Comparison of ENCODE assay signal across 8 mouse cellular contexts in the genomic region with DNA sequence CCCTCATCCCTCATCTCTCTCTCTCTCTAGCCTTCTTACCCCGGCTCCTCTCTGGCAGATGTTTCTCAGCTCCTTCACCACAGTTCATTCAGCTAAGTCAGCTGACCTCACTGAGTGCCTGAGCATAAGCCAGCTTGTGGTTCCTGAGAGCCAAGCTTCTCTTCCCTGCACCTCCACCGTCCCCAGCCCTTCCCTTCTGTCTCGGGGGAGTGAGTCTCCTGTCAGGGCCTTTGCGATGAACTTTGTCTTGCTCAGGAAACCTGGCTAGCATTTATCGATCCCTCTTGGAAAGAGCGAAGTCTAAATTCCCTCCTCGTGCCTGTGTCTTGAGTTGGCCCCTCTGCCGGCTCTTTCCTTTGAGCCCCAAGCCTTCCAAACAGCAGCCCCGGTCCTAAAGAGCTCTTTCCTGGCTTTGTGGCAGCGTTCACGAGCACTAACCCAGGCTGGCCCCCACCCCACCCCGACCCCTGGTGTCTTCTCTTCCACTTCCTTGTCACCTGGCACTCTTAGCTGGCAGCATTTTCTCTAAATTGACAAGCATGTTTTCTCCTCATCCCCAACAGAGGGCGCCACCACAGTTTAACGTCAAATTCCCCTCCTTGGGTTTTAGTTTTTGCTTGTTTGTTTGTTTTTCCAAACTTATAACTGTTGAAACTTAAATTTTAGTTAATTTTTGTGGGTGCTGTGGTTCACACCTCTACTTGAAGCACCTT. TPM values are rescaled to one million over a fixed set of nuclear protein-coding genes. Genes with fewer than 3 reads are reported as not detected.
DNase-seq lines count a peak whose midpoint lies in the region; ATAC-seq and TF ChIP-seq lines count a peak whose summit lies in the region.

No protein-coding gene starts in this region.

- H3K4me3 ChIP-seq in cerebellum, adult 2 months (replicated peaks; ENCODE audit: insufficient read depth, low read depth, low read length) = no peak overlapping the region
- peak overlapping the region; percentile 50; the same call in 1 of the 2 replicates for H3K4me3 ChIP-seq in brown adipose tissue, adult 24 weeks (ENCODE audit: insufficient read depth, low read depth, low read length)
- peak overlapping the region; percentile 43 for H3K4me3 ChIP-seq in lung, adult 2 months (replicated peaks; ENCODE audit: extremely low read depth, low read depth, low read length)

- TF ChIP-seq POLR2A in cerebellum, adult 2 months (IDR thresholded peaks at IDR 0.05; ENCODE audit: borderline replicate concordance, insufficient read depth, low read length) = no peak
- peak; percentile 41; the same call in 1 of the 2 replicates for TF ChIP-seq POLR2A in lung, adult 2 months (IDR thresholded peaks at IDR 0.05; ENCODE audit: borderline replicate concordance, extremely low read depth, low read depth, low read length)

- no peak for DNase-seq in cerebellum, adult 2 months
- DNase-seq in cerebellum, postnatal 4 days (ENCODE audit: low spot score in 2 of 2) = no peak
- DNase-seq in 3T3-L1 (ENCODE audit: low read depth, low spot score) = peak; percentile 41
- peak; percentile 64 for DNase-seq in lung, adult 2 months
- DNase-seq in left cerebral cortex, adult 8-10 months (ENCODE audit: low spot score in 2 of 2) = no peak
- DNase-seq in frontal cortex, adult 2 months (ENCODE audit: extremely low spot score in 1 of 2, low spot score in 1 of 2) = no peak

- WGBS in cerebellum, adult 2 months = 46% methylated on average over 14 of the region's 14 CpGs
- WGBS in lung, adult 2 months = 23% methylated on average over 14 of the region's 14 CpGs

- H3K27ac ChIP-seq in cerebellum, adult 2 months (ENCODE audit: insufficient read depth, low read length) = no peak overlapping the region
- no peak overlapping the region for H3K27ac ChIP-seq in brown adipose tissue, adult 24 weeks (replicated peaks; ENCODE audit: low read depth, low read length)

- TF ChIP-seq CTCF in cerebellum, adult 2 months (IDR thresholded peaks at IDR 0.05; ENCODE audit: borderline replicate concordance, insufficient read depth, low read depth, low read length) = peak; percentile 25; the same call in 1 of the 2 replicates
- no peak for TF ChIP-seq CTCF in lung, adult 2 months (IDR thresholded peaks at IDR 0.05; ENCODE audit: insufficient read depth, low read length)

- no peak for ATAC-seq in activated CD4-positive, CD25-positive, alpha-beta regulatory T cell, adult 4 months

- peaks cover 2% of the 10 kb centered on the region; the same call in 1 of the 2 replicates for H3K4me1 ChIP-seq in cerebellum, adult 2 months (ENCODE audit: control insufficient read depth, insufficient read depth, low read length)
- H3K4me1 ChIP-seq in brown adipose tissue, adult 24 weeks (ENCODE audit: control insufficient read depth, insufficient read depth, insufficient read length, low read length) = peaks cover 6% of the 10 kb centered on the region
- H3K4me1 ChIP-seq in lung, adult 2 months (ENCODE audit: control insufficient read depth, insufficient read depth, low read length) = peaks cover 8% of the 10 kb centered on the region

- no peaks in the 10 kb centered on the region for H3K27me3 ChIP-seq in cerebellum, adult 2 months (ENCODE audit: control insufficient read depth, insufficient read depth, low read length)

RNA-seq across cellular contexts. Expression of a gene that starts 10.7 kb away (rescaled TPM):
- 6.8 and 7.7 TPM in 2 replicates for polyA plus RNA-seq in cerebellum, adult 2 months (2012; rRNA removed)
- polyA plus RNA-seq in brown adipose tissue, adult 24 weeks (2012; ENCODE audit: insufficient read depth, insufficient read length, missing spikeins) = 2.5 and 2.8 TPM in 2 replicates
- polyA plus RNA-seq in lung, adult 2 months (2012; rRNA removed) = 39.7 and 53.1 TPM in 2 replicates
- polyA plus RNA-seq in activated CD4-positive, CD25-positive, alpha-beta regulatory T cell, adult 4 months (2017; shearing (Covaris generic)) = 1 to 10 TPM in 1 of 2 experiments, under 1 TPM in 1; 0.46 to 1.5 TPM
- 1 to 10 TPM; 2.5 to 4.4 (median 4.0) TPM for total RNA-seq in left cerebral cortex, adult 8-10 months (2022)
- polyA plus RNA-seq in frontal cortex, adult 2 months (2012; rRNA removed) = 5.9 and 6.2 TPM in 2 replicates

RNA-seq across cellular contexts. Expression of a gene that starts 15.4 kb away (rescaled TPM):
- 30.1 and 32.2 TPM in 2 replicates for polyA plus RNA-seq in cerebellum, adult 2 months (2012; rRNA removed)
- polyA plus RNA-seq in brown adipose tissue, adult 24 weeks (2012; ENCODE audit: insufficient read depth, insufficient read length, missing spikeins) = 11.1 and 13.8 TPM in 2 replicates
- 3.0 and 13.6 TPM in 2 replicates for polyA plus RNA-seq in lung, adult 2 months (2012; rRNA removed)
- 100 to 1,000 TPM; 202 to 218 TPM for polyA plus RNA-seq in activated CD4-positive, CD25-positive, alpha-beta regulatory T cell, adult 4 months (2017; shearing (Covaris generic))
- total RNA-seq in left cerebral cortex, adult 8-10 months (2022) = 10 to 100 TPM; 21.1 to 29.7 (median 25.1) TPM
- polyA plus RNA-seq in frontal cortex, adult 2 months (2012; rRNA removed) = 29.8 and 30.9 TPM in 2 replicates

Comparison
In these comparisons a context has a peak if more than half of its experiments do, and no peak if none do; other contexts are left out.
1. DNase-seq: peak in 3T3-L1 (single experiment) and lung, adult 2 months (single experiment); none in cerebellum, adult 2 months (0 of 2), cerebellum, postnatal 4 days (0 of 2), left cerebral cortex, adult 8-10 months (0 of 2) and frontal cortex, adult 2 months (0 of 2).